Mouse (Mus musculus) spleen, adult 2 months (tissue): ENCODE results near the gene Glt28d2. TPM values are rescaled to one million over a fixed set of nuclear protein-coding genes. Genes with fewer than 3 reads are reported as not detected.
"Not testable (repeated sequence)": the region's sequence is repeated elsewhere in the genome, so short reads cannot be mapped to it uniquely, and the experiment has no call there.

Experiments
- DNase-seq, 2 experiments: peaks; one replicate each; pipeline versions ENCODE4 v3.0.0 to v3.0.0-alpha.2; 2012 to 2021; ENCODE audit warnings: low spot score in 2 of 2, low read depth in 1 of 2
- H3K27ac ChIP-seq: fragments of 200-500 bp; 2 replicates; pipeline ENCODE4 v1.5.1; 2012; ENCODE audit warnings: low read length, inconsistent platforms; ENCODE audit not compliant: insufficient read depth
- H3K27me3 ChIP-seq: fragments of 200-500 bp; 2 replicates; pipeline ENCODE4 v1.6.1; 2012; ENCODE audit warnings: mild to moderate bottlenecking, moderate library complexity, low read length, inconsistent platforms; ENCODE audit not compliant: control insufficient read depth, insufficient read depth
- H3K36me3 ChIP-seq: fragments of 200-500 bp; 2 replicates; pipeline ENCODE4 v1.6.1; 2012; ENCODE audit warnings: mild to moderate bottlenecking, low read length, inconsistent platforms; ENCODE audit not compliant: control insufficient read depth, insufficient read depth
- H3K4me1 ChIP-seq: fragments of 200-500 bp; 2 replicates; pipeline ENCODE4 v1.6.1; 2011; ENCODE audit warnings: inconsistent platforms; ENCODE audit not compliant: control insufficient read depth, insufficient read depth, insufficient read length
- H3K4me3 ChIP-seq: fragments of 200-500 bp; 2 replicates; pipeline ENCODE4 v1.5.1; 2011; ENCODE audit warnings: mild to moderate bottlenecking, inconsistent platforms; ENCODE audit not compliant: insufficient read depth, insufficient read length; ENCODE audit errors: extremely low read depth
- CTCF ChIP-seq: fragments of 200-500 bp; IDR thresholded peaks from 2 replicates; pipeline ENCODE4 v1.5.1; 2011; ENCODE audit warnings: mild to moderate bottlenecking, inconsistent platforms; ENCODE audit not compliant: insufficient read depth, insufficient read length, insufficient replicate concordance; ENCODE audit errors: extremely low read depth
- POLR2A ChIP-seq: fragments of 200-500 bp; IDR thresholded peaks from 2 replicates; pipeline ENCODE4 v1.6.1; 2011; ENCODE audit warnings: low read depth, low read length, inconsistent platforms
- WGBS: fragments of 180-500 bp; shearing (Covaris S2); methylation state at CpG from one replicate; pipeline ENCODE4 v1.1.7; 2018; 5-methylcytosine and 5-hydroxymethylcytosine counted together
- polyA plus RNA-seq: library from polyadenylated mRNA; depleted of rRNA; stranded (reverse); fragments of >200 nt; gene quantifications from 2 replicates; pipeline ENCODE4 v1.2.3, GENCODE M21; 2012

The Glt28d2 gene
- polyA plus RNA-seq, 1 experiment = 0.11 TPM

DNA sequence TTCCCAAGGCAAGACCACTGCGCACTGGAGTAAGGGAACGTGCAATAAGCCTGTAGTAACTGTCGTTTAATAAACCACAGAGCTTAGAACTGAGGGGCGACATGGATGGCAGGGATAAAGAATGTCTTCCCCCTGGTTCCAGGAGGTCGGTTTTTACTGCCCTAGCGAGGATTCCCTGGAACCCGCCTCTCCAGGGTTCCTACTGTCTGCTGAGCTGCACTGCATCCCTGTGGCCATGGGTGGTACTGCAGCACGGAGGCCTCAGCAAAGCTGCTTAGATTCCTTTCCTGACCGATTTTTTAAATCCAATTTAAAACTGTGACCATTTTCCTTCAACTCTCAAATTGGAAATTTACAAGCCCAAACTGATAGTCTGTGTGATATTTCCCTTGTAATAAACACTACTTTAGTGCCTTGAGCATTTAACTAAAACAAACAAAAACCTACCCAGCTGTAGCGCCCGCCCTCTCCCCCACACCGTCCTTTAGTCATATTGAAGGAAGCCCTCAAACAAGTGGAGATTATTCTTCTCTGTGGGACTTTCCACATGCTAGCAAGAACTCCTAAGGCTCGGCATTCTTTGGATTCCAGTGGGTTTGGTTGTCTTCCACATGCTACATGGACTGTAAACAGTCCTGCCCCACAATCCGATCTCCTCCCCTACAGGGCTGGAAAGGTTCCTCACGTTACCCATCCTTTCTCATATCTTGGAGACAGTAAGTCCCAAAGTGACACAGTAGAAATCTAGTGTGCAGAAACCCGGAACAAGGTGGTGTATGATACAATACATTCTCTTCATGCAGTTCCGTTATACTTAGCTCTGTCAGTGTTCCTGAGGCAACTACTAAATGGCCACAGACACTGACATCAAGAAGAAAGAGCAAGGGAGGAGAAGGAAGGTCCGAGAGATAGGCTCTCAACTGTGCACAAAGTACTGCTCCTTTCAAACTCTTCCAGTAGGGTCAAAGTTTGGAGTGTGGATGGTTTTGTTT lies 36.9 kb upstream of the Glt28d2 start:
- DNase-seq = peak in 1 of 2 experiments; percentile 44
- no peaks in the 10 kb centered on the region for H3K36me3 ChIP-seq
- TF ChIP-seq POLR2A (no peak), CTCF (peak; percentile 82; the same call in 1 of the 2 replicates)
- 52% methylated on average over 18 of the region's 18 CpGs for WGBS
- no peaks in the 10 kb centered on the region for H3K4me1 ChIP-seq
- H3K27me3 ChIP-seq = no peaks in the 10 kb centered on the region
- H3K27ac ChIP-seq = no peak overlapping the region
- H3K4me3 ChIP-seq = no peak overlapping the region

GRCm38 (mm10) chr3:85923343-85923742 lies 36.0 kb upstream of the Glt28d2 start:
- WGBS = 88% methylated on average over 8 of the region's 8 CpGs
- Histone ChIP-seq H3K27ac (no peak overlapping the region), H3K4me3 (no peak overlapping the region), H3K36me3 (no peaks in the 10 kb centered on the region), H3K27me3 (no peaks in the 10 kb centered on the region), H3K4me1 (no peaks in the 10 kb centered on the region)
- no peak for TF ChIP-seq CTCF
- TF ChIP-seq POLR2A = no peak
- DNase-seq = no peak

- Histone ChIP-seq H3K36me3 (no peaks in the 10 kb centered on the region), H3K27ac (no peak overlapping the region), H3K4me3 (no peak overlapping the region; the same call in 1 of the 2 replicates), H3K27me3 (no peaks in the 10 kb centered on the region), H3K4me1 (no peaks in the 10 kb centered on the region)
- 75% methylated on average over 3 of the region's 3 CpGs for WGBS
- no peak for TF ChIP-seq CTCF
- TF ChIP-seq POLR2A = no peak
- DNase-seq = no peak
Measured at GRCm38 (mm10) chr3:85922331-85922730, 35.0 kb upstream of the Glt28d2 start.

- not testable (repeated sequence) for H3K4me3 ChIP-seq, H3K27me3 ChIP-seq, H3K36me3 ChIP-seq, DNase-seq, H3K27ac ChIP-seq, H3K4me1 ChIP-seq
- 95% methylated on average over 2 of the region's 2 CpGs for WGBS
Measured at GRCm38 (mm10) chr3:85920671-85921070, 33.4 kb upstream of the Glt28d2 start.

- no peak for DNase-seq
- TF ChIP-seq CTCF (peak; percentile 17; the same call in 1 of the 2 replicates), POLR2A (no peak)
- Histone ChIP-seq H3K4me3 (no peak overlapping the region), H3K27ac (no peak overlapping the region), H3K4me1 (no peaks in the 10 kb centered on the region), H3K27me3 (no peaks in the 10 kb centered on the region), H3K36me3 (no peaks in the 10 kb centered on the region)
- 12% methylated on average over 4 of the region's 4 CpGs for WGBS
Measured at GRCm38 (mm10) chr3:85917600-85917999, 30.3 kb upstream of the Glt28d2 start.

GRCm38 (mm10) chr3:85914806-85915205 lies 27.5 kb upstream of the Glt28d2 start:
- 81% methylated on average over 6 of the region's 6 CpGs for WGBS
- H3K27me3 ChIP-seq = no peaks in the 10 kb centered on the region
- no peak for DNase-seq
- no peak overlapping the region for H3K4me3 ChIP-seq
- no peaks in the 10 kb centered on the region for H3K4me1 ChIP-seq
- TF ChIP-seq POLR2A (no peak), CTCF (no peak)
- H3K36me3 ChIP-seq = no peaks in the 10 kb centered on the region
- no peak overlapping the region for H3K27ac ChIP-seq

DNA sequence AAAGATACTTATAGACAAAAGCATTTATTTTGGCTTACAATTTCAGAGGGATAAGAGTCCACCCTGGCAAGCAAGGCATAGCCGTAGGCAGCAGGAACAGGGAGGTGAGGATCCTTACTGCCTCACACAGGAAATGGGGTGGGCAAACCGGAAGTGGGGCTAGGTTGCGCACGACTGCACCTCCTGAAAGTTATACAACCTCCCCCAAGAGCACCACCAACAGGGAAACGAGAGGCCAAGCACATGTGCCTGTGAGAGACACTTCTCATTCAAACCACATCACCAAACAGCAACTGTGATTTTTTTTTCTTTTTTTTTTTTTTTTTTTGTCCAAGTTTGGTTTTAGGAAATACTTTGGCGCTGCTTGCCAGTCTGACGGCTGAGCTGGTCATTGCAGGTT lies 19.8 kb upstream of the Glt28d2 start:
- 64% methylated on average over 7 of the region's 7 CpGs for WGBS
- no peaks in the 10 kb centered on the region for H3K36me3 ChIP-seq
- H3K27ac ChIP-seq = no peak overlapping the region
- H3K4me3 ChIP-seq = no peak overlapping the region
- H3K4me1 ChIP-seq = no peaks in the 10 kb centered on the region
- no peaks in the 10 kb centered on the region for H3K27me3 ChIP-seq
- TF ChIP-seq CTCF = no peak
- no peak for DNase-seq
